14 mouse cellular contexts compared by ENCODE assay signal in genomic region chr12:29349146-29349850, GRCm38 (mm10).
DNase-seq lines count a peak whose midpoint lies in the region; ATAC-seq and TF ChIP-seq lines count a peak whose summit lies in the region.
"Had no signal": no experiment of that assay in that cellular context is flagged by ENCODE, and none has a peak within 500 bp of the region (broad histone marks: within the 10 kb centered on the region; RNA-seq: fewer than 3 reads in every experiment).

No protein-coding gene starts in this region.

- ATAC-seq in heart, embryonic 14.5 days (ENCODE audit: insufficient number of reproducible peaks, insufficient read depth, low FRiP score, low read depth), result no peak
- no peak for ATAC-seq in heart, embryonic 11.5 days (replicated peaks; ENCODE audit: insufficient number of reproducible peaks, low FRiP score, low TSS enrichment)
- ATAC-seq in hindbrain, embryonic 16.5 days, result peak; percentile 72
- ATAC-seq in frontal cortex, adult (ENCODE audit: low TSS enrichment), result no peak
- ATAC-seq: CD4-positive, CD25-positive, alpha-beta regulatory T cell, adult 4 months; inflammation-experienced regulatory T-cells, adult 6 months had no signal

- H3K9me3 ChIP-seq in heart, embryonic 14.5 days (ENCODE audit: control insufficient read depth, low read length), result no peaks in the 10 kb centered on the region
- no peaks in the 10 kb centered on the region for H3K9me3 ChIP-seq in heart, embryonic 11.5 days (replicated peaks; ENCODE audit: control insufficient read depth, low read length)
- H3K9me3 ChIP-seq in hindbrain, embryonic 16.5 days (ENCODE audit: control insufficient read depth, low read length), result no peaks in the 10 kb centered on the region

- TF ChIP-seq POLR2A in cerebellum, adult 2 months (IDR thresholded peaks at IDR 0.05; ENCODE audit: borderline replicate concordance, insufficient read depth, low read length), result no peak

- H3K9ac ChIP-seq in heart, embryonic 14.5 days (ENCODE audit: low read length), result no peak overlapping the region
- H3K9ac ChIP-seq in heart, embryonic 11.5 days (ENCODE audit: low read depth, low read length), result no peak overlapping the region
- H3K9ac ChIP-seq in hindbrain, embryonic 16.5 days (ENCODE audit: low read depth, low read length), result no peak overlapping the region

- DNase-seq in left cerebral cortex, postnatal 4 days, result peak; percentile 93
- no peak for DNase-seq in left cerebral cortex, postnatal 36 days (ENCODE audit: low spot score in 2 of 2)
- peak; percentile 25 to 40 for DNase-seq in cerebellum, adult 2 months
- DNase-seq in gastrocnemius, postnatal 25 days, result no peak
- DNase-seq: adrenal gland, postnatal 25 days; layer of hippocampus, postnatal 36 days; lung, postnatal 14 days; midbrain, embryonic 14.5 days had no signal

- WGBS in heart, embryonic 14.5 days, result 37% methylated on average over 9 of the region's 9 CpGs
- WGBS in heart, embryonic 11.5 days (ENCODE audit: insufficient replicate concordance), result 55% methylated on average over 9 of the region's 9 CpGs
- WGBS in cerebellum, adult 2 months, result 24% methylated on average over 9 of the region's 9 CpGs
- WGBS in hindbrain, embryonic 16.5 days, result 54% methylated on average over 9 of the region's 9 CpGs

- intact Hi-C loops in left cerebral cortex, postnatal 4 days (cut with DNase I), result loop anchor here (10.0 kb wide), 1 partner anchor 644 kb away; no protein-coding TSS in a partner anchor
- intact Hi-C loops in left cerebral cortex, postnatal 36 days (cut with DNase I), result loop anchor here (5.0 kb wide), 1 partner anchor 488 kb away; no protein-coding TSS in a partner anchor

- no peak for TF ChIP-seq CTCF in cerebellum, adult 2 months (IDR thresholded peaks at IDR 0.05; ENCODE audit: borderline replicate concordance, insufficient read depth, low read depth, low read length)

- peaks cover 13 to 16% of the 10 kb centered on the region in 2 experiments; a peak in 3 of 4 replicates for H3K4me1 ChIP-seq in heart, embryonic 14.5 days (ENCODE audit: control insufficient read depth in 2 of 2, insufficient read depth in 2 of 2, low read length in 2 of 2)
- H3K4me1 ChIP-seq in heart, embryonic 11.5 days (ENCODE audit: control insufficient read depth, insufficient read depth, low read length), result no peaks in the 10 kb centered on the region; the same call in 1 of the 2 replicates
- peaks cover 10% of the 10 kb centered on the region for H3K4me1 ChIP-seq in cerebellum, adult 2 months (ENCODE audit: control insufficient read depth, insufficient read depth, low read length)
- H3K4me1 ChIP-seq in hindbrain, embryonic 16.5 days (ENCODE audit: control insufficient read depth, insufficient read depth, low read depth, low read length), result peaks cover 6% of the 10 kb centered on the region

- no peaks in the 10 kb centered on the region for H3K36me3 ChIP-seq in heart, embryonic 14.5 days (ENCODE audit: control insufficient read depth, insufficient read depth, low read length)
- no peaks in the 10 kb centered on the region for H3K36me3 ChIP-seq in heart, embryonic 11.5 days (ENCODE audit: control insufficient read depth, insufficient read depth, low read length)
- no peaks in the 10 kb centered on the region for H3K36me3 ChIP-seq in hindbrain, embryonic 16.5 days (ENCODE audit: control insufficient read depth, insufficient read depth, low read length)

- no peaks in the 10 kb centered on the region for H3K27me3 ChIP-seq in heart, embryonic 14.5 days (ENCODE audit: control insufficient read depth, insufficient read depth, low read length)
- H3K27me3 ChIP-seq in heart, embryonic 11.5 days (ENCODE audit: control insufficient read depth, insufficient read depth, low read length), result peaks cover 3% of the 10 kb centered on the region; the same call in 1 of the 2 replicates
- no peaks in the 10 kb centered on the region for H3K27me3 ChIP-seq in cerebellum, adult 2 months (ENCODE audit: control insufficient read depth, insufficient read depth, low read length)
- no peaks in the 10 kb centered on the region for H3K27me3 ChIP-seq in hindbrain, embryonic 16.5 days (replicated peaks; ENCODE audit: control insufficient read depth, insufficient read depth, low read length)

- no peak overlapping the region for H3K4me3 ChIP-seq in heart, embryonic 14.5 days (ENCODE audit: control insufficient read depth in 1 of 2, insufficient read depth in 1 of 2, low read depth in 1 of 2, low read length in 2 of 2)
- H3K4me3 ChIP-seq in heart, embryonic 11.5 days (ENCODE audit: low read depth, low read length), result no peak overlapping the region
- no peak overlapping the region for H3K4me3 ChIP-seq in cerebellum, adult 2 months (replicated peaks; ENCODE audit: insufficient read depth, low read depth, low read length)
- no peak overlapping the region for H3K4me3 ChIP-seq in hindbrain, embryonic 16.5 days (ENCODE audit: low read length)

- H3K27ac ChIP-seq in heart, embryonic 14.5 days (replicated peaks in 1 of 2; ENCODE audit: control insufficient read depth in 1 of 2, insufficient read depth in 1 of 2, low read depth in 2 of 2, low read length in 2 of 2), result 0 out of 4 replicates have a peak overlapping the region, but pooled peaks have one; percentile 1 to 11
- no peak overlapping the region for H3K27ac ChIP-seq in heart, embryonic 11.5 days (ENCODE audit: low read depth, low read length)
- H3K27ac ChIP-seq in cerebellum, adult 2 months (ENCODE audit: insufficient read depth, low read length), result no peak overlapping the region
- H3K27ac ChIP-seq in hindbrain, embryonic 16.5 days (ENCODE audit: low read depth, low read length), result peak overlapping the region; percentile 66

- no peak overlapping the region for H3K4me2 ChIP-seq in heart, embryonic 14.5 days (ENCODE audit: low read length)
- H3K4me2 ChIP-seq in heart, embryonic 11.5 days, result no peak overlapping the region
- H3K4me2 ChIP-seq in hindbrain, embryonic 16.5 days (ENCODE audit: low read length), result no peak overlapping the region

Comparison
In these comparisons a context has a peak if more than half of its experiments do, and no peak if none do; other contexts are left out.
1. H3K27ac ChIP-seq: peak in heart, embryonic 14.5 days (2 of 2) and hindbrain, embryonic 16.5 days (single experiment); none in heart, embryonic 11.5 days (single experiment) and cerebellum, adult 2 months (single experiment).
2. DNase-seq: peak in left cerebral cortex, postnatal 4 days (single experiment) and cerebellum, adult 2 months (2 of 2); none in left cerebral cortex, postnatal 36 days (0 of 2) and gastrocnemius, postnatal 25 days (single experiment).